Mouse (Mus musculus) left cerebral cortex, adult 9 months (tissue): ENCODE measurements around the gene Schip1.

Experiments
- DNase-seq, 2 experiments: peaks; one replicate each; pipeline ENCODE4 v3.0.0; 2022; ENCODE audit warnings: low spot score in 2 of 2

The Schip1 gene

DNA sequence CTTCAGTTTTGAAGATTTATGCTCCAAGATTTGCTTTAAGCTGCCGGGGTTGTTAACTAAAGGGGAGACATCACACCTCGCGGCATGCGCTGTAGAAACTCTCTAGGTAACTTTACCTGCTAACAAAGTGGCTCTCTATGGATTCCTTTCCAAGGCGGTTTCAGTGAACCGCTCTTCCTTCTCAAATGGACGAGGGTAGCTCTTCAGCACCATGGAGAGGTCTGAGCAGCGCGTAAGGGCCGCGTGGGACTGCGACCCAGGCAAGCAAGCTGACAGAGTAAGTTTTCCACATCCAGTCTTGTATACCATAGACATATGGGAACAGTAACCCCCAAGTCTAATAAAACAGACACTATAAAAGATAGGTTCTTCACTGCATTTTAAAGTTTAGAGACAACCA, at the start of gene Schip1:
Gene Schip1, plus strand, starts transcription at position 72 of the 400 bp plus-strand sequence.
- no peak for DNase-seq

DNA sequence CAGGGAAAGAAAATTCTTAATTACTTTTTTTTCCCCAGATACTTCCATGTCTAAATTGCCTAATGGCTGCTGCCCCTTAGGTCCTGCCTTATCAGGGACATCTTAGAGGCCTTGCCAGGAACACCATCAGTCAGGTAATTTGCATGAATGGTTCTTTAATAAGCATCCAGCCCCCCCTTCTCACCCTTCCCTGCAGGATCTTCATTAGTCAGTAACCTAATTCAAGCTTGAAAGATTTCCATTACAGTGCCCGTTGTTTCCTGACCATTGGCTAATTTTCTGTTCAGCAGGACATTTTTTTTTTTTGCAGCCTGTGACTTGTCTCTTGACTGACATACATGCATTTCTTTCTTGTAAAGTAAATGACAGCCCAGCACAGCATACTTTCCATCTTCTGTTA, 48.8 kb upstream of the Schip1 start:
- no peak for DNase-seq

DNA sequence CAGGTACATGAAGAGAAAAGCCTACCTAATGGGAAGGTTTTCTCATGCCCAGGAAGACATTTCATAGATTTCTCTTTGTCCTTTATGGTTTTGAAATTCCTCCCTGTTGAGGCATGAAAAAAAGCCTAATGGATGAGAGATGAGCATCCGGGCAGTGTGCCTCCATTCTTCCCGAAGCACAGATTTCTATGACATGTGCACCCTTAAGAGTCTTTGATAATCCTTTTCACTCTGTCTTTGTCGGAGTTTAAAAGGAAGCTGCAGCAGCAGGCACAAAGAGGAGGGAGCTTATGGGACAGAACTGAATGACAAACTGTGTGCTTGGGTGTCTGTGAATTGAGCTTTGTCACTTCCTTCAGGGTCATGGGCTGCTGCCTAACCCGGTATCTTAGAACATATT, 45.2 kb upstream of the Schip1 start:
- DNase-seq = no peak

DNA sequence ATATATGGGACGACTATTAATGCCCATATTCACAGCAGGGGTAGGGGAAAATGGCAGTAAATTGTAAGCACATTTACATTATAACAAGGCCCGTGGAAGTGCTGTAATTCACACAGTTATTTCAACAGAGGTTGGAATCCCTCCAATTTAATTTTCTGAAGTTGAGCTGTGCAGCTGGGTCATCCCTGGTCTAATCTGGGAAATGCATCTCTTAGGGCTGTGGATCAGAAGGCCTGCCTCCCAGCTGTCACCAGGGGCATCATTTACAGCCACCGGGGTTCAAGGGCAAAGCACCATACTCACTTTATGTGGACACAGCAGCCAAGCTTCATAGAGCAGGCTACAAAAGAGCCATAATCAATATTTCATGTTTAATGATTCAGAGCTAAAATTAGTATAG, 28.5 kb upstream of the Schip1 start:
- no peak for DNase-seq

DNA sequence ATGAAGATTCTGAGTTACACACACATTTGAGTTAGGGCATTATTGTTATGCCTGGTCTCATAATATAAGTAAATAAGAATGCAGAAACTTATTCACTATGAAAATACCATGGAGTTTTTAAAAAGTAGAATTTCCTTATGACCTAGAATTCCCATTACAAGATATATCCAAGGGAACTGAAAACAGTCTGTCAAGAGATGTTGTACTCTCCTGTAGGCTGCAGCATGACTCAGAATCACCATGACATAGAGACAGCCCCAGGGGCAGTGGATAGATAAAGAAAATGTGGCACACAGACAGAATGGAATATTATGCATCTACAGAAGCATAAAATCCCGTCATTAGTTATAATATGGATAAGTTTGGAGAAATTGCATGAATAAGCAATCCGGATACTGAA, 21.7 kb upstream of the Schip1 start:
- DNase-seq = no peak

DNA sequence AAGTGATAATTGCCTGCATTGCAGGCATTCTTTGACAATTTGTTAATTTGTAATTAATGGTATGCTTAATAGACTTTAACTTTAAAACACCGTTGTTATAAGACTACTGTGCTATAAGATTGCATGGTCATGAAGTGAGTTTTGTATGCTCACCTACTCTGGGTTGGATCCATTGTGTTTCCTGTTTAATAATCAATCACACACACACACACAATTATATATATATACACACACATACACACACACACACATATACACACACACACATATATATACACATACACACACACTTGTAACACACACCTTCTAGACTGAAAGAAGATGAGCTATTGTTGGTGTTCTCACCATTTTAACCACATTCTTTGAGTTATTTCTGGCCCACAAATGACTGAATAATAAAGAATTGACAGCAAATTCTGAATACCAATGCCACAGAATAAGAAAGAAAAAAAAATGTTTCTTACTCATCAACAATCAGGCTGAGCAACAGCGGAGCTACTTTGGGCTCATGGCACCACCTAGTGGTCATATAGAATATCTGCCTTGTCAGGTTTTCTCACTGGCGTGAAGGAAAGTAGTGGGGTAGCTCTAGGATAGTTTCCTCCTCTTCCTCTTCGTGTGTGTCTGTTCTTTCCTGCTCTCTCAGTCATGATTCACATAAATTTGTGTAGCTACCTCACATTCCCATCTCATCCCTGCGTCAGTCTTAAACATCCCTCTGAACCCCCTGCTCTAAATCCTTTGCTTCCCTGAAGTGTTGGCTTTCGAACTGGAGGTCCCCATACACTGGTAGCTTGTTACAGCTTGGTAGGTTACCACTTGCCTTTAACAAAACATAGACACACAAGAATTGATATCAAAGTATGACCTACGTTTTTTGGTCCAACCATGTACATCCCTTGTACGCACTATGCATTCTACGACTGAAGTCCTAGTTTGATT, 18.9 kb upstream of the Schip1 start:
- peak in 1 of 2 experiments; percentile 44 for DNase-seq

DNA sequence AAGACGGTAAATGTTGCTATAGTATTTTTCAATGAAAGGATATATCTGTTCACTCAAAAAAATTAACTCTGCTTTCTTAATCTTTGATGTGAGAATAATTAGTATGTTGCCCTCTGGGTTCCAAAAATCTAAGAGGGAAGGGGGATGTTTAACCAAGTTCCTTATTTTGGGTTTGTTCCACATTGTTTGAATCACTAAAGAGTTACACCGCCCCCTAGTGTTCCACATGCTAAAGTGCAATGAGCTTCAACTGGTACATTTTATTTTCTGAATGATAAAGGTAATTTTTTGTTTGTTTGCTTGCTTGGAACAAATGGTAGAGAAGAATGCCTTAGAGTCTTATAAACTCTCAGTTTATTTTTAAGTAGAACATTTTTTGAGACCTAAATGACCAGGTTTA, 11.1 kb upstream of the Schip1 start:
- DNase-seq = no peak

DNA sequence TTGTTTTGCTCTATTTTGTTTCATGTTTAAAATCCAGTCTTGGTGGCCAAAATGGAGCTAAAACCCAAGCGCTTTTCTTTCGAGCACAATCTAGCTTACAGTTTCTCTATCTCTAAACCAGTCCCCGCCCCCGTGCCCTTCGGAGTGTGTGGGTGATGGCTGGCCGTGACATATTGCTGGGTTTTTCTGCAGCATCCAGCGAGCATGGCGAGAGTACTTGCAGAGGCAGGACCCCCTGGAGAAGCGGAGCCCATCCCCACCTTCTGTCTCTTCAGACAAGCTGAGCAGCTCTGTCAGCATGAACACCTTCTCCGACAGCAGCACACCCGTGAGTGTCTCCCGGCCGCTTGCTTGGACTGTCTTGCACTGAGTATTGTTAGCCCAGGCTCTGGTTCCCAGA, 9.5 kb upstream of the Schip1 start:
- peak in 1 of 2 experiments; percentile 65 for DNase-seq

DNA sequence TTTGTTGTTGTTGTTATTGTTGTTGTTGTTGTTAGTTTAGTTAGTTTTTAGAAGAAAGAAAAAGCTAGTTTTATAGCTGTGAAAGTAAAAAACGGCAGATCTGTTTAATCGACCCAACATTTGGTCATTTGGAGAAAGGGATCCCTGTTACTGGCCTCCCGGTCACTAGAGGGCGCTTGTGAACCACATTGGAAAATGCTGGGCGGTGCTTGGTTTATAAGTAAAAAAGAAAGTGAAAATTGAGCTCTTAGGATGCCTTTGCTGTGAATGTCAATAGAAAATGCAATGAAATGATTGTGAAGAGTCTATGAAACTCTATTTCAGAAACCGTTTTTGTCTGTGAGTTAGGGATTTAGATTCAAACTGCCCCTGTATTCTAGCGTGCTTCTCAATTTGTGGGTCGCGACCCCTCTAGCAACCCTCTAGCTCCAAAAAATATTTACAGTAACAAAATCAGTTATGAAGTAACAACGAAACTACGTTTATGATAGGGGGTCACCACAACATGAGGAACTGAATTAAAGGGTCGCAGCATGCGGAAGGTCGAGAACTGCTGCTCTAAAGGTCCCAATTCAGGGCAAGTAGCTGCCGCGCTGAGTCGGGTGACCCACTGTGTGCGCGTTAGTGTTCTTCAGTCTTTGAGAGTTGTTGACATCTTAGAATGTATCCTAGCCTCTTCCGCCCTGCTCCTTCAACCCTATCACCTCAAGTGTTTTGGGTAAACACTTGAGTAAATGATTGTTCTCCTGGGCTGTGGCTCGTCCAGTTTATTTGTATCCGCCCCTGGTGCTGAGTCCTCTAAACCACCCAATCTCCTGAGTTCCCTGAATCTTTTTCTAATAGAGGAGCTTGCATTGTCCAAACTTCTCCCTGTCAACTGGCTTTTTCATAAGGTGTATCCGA, 8.0 kb upstream of the Schip1 start:
- peak in 1 of 2 experiments; percentile 81 for DNase-seq

DNA sequence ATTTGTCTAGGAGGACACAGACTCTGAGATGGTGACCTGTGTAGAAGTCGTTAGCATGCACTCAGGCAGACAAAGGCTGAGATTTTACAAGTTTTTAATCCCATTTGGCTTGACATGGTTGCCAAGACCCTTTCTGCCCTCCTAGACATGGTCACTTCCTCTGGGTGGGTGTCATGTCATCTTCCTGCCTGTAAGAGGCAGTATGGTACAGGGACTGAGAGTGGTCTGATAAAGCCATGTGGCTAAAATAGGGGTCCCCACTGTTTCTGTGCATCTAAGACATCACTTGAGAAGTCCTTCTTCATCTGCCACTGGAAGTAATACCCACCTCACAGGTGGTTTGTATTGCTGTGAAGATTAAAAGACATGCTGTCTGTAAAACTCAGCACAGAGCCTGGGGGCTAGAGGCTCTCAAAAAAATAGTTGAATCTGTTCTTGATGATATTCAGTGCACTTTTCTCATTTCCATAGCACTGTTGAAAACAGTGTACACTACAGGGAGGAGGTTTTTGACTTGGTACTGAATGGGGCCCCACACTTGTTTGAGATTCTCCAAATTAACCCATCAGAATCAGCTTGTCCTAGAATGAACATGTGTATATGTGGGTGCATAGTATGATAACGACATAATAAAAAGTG, 5.3 kb upstream of the Schip1 start:
- DNase-seq = peak in 1 of 2 experiments; percentile 26

DNA sequence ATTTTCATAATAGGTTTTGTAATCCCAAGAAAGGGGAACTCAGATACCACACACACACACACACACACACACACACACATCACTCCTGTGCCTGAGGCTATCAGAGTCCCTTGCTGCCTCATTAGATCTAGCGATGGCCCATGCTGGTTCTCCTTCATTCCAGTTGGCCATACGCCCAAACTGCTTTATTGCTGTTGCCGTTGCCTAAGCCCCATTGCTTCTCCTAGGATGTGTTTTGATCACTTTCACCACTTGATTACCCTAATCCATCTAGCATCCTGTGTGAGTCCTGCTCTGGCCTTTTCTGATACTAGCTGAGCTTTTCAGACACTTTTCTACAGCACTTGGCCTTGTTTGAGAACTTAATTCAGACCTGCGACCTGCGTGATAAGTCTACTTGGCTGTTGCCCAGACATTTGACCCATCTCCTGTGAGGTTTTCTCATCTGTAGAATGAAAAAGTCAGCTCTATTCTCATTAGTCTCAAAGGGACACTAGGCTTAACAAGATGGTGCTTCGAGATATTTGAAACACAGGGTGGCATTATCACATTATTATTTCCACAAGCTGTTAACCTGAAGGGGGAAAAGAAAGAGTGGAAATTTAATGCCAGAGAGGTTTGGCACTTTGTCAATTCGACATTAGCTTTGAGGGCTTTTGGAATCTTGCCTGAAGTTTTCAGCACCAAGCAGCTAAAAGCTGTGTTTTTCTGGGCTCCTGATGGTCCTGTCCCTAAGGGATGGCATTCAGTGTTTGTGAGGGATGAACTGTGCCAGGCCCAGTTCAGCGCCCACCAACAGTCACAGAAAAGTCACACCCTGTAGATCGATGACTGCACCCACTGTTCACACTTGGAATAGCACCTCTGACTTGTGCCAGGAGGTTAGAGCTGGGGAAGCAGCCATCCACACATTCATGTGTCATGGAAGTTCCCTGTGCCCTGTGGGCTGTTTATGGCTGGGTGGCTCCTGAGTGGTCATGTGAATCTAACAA, 7.1 kb downstream of the Schip1 start:
- DNase-seq = no peak

DNA sequence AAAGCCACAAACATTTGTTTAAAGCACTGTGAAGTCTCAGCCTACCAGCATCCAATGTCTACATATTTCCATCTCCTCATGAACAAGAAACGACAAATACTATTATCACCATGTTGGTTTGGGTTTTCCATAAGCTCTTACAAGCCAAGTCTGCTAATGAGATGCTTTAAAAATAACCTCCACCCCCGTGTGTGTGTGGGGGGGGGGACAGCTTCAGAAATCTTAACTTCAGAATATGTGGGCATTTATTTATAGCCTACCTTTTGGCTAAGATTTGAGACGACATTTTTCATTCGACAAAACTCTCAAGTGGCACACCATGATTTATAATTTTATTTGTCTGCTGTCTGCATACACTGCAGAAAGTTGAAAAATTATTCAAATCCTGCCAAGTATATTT, 12.8 kb downstream of the Schip1 start:
- no peak for DNase-seq

DNA sequence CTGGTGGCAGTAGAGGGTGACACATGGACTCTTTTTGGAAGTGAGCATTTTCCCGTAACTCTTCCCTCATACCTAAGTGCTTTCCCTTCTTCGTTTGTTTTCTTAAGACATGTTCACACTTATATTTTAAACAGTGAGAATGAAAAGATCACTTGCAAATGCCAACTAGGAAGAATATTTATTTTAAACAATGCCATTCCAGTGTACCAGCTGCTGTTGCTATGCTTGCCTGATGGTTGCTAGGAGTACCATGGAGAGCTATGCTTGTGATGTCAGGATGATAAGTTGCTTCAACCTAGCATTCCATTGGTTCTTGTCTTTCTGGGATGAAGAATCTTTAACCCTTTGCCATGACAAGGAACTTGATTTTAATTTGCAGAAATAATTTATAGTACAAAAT, 20.4 kb downstream of the Schip1 start:
- DNase-seq = peak in 1 of 2 experiments; percentile 23

DNA sequence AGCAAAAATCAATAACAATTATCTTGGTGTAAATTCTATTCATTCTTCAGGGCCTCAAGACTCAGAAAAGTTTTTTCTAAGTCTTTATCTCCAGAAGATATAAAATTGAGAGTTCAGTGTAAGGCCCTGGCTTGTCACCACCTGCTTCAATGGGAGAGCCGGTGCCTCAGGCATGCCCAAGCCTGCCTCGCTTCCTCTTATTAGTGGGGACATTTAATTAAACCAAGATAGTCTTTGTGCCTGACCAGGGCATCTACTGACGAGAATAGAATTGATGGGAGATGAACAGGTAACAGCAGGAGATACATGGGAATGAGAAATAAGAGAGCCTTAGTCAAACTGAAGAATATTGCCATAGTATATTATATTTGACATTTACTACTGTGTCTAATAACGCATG, 27.5 kb downstream of the Schip1 start:
- no peak for DNase-seq

DNA sequence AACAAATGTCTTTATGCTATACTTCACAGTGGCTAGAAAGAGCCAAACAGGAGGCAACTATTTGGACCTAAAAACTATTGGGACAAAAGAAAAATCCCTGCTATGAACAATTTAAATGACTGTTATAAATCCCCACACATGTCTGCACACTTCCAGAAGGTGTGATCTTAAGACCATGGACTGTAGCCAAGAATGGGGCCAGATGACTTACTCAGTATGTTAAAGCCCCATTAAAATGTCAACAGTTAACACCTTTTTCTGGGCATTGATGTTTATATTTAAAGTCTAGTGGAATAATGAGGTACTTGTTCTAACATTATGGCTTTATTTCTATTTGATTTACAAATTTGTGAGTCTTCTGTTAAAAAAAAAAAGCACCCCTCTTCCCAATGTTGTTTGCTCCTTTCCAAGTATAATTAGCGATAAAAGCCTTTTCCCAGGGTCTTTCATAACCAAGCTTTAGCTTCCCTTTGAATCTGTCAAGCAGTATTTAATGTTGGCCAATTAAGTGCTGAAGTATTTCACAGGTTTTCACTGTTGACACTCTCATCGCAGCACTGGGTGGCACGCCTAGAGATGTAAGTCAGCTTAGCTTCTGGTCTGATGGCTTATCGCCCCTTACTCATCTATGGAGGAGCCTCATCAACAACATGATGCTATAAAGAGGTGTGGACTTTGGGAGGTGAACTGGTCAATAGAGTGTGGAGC, 32.3 kb downstream of the Schip1 start:
- DNase-seq = no peak

DNA sequence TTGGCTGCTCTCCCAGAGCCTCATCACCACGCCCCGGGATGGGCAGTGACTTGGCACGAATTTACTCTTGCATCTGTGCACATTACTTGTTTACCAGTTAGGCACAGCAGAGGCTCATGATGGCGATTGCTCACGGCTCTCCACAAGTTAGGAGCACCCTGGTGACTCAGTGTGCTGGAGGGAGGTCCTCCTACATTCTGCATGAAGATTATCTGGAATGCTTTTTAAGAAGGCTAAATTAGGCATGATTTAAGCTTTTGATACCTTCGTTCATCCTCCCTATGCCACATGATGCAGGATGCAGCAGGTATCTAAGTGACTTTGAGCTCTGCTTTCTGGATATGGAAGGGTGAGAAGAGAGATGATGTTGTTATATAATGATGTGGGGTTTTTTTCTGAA, 35.0 kb downstream of the Schip1 start:
- peak in 1 of 2 experiments; percentile 21 for DNase-seq

DNA sequence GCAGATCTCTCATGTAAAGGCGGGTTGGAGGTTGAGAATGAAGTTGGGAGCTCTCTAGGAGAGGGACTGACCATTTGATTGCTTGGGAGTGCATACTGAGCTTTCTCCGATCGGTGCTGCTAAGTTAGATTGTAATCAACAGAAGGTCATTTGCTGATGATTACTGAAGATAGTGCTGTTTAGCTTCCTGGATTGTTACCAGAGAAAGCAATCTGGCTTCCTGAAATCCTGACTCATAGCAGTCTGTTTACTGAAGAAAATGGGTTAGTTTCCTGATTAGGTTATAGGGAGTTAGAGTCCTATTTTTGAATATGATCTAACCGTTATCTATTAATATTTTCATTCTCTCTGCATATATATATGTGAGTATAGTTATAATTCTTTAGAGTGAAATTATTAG, 36.7 kb downstream of the Schip1 start:
- no peak for DNase-seq

DNA sequence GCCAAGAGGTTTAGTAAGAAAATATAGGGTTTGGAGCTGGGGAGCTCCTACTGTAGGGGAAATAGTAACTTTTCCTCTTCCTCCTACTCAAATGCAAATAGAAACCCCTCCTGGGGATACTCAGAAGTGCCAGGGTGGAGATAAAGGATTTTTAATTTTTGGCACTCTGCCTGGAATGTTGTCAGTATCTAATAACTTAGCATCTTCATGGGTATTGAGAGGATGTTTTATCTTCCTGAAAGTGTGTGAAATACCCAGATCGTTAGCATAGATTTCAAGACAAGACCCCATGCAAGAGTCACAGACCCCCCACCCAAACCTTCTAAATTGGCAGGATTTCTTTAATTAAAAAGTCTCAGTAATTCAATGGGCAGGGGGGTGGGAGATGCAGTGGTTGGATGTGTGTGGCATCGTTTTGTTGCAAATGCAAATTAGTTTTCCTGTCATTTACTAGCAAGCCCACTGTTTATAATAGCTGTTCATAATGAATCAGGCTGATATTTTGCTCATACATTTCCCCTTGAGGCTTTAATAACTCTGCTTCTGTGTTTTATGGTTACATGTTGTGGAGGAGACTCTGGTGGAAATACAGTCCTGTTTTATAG, 40.6 kb downstream of the Schip1 start:
- no peak for DNase-seq

DNA sequence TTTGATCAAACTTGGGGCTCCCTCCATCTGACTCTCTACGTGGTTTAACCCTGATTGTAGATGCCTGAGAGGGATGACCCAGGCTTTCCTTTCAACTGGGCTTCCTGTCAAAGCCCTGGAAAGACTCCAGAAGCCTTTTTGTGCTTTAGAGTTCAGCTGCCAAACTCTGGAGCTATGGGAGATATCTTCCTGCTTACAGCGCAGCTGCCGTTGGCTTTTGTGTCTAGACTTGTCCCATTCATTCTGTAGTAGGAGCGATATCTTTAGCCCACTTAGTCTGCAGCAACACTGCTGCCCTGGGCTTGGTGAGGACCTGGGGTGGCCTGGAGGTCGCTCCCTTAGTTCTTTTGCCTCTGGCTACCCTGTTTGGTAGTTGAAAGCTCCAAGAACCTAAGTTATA, 56.7 kb downstream of the Schip1 start:
- DNase-seq = no peak
